Mouse (Mus musculus): ENCODE data around the gene Atmin. TPM values are rescaled to one million over a fixed set of nuclear protein-coding genes. Genes with fewer than 3 reads are reported as not detected.
A peak's percentile ranks its signal among the peaks of the same experiment; 100 is the strongest.

The Atmin gene
- 13.4 and 14.4 TPM in 2 replicates for polyA plus RNA-seq (2015; fragmentation: Nextera tagmentation; extraction: Ambion mirVana)

- peak; percentile 87 for ATAC-seq (ENCODE audit: low read depth)
- Histone ChIP-seq H3K9ac (ENCODE audit: low read length) (peak within 1 kb of the TSS; percentile 85), H3K9me3 (ENCODE audit: control insufficient read depth, low read length) (no peaks in the 10 kb centered on the region)
Measured at GRCm38 (mm10) chr8:116943161-116943554, at the start of gene Atmin. Gene Atmin, plus strand, starts transcription at chr8:116943393.

GRCm38 (mm10) chr8:116893938-116894337 is 49.3 kb upstream of the Atmin start:
- H3K9ac ChIP-seq (ENCODE audit: low read length) = no peak overlapping the region
- no peaks in the 10 kb centered on the region for H3K27me3 ChIP-seq (ENCODE audit: control insufficient read depth, insufficient read depth, low read depth, low read length)
- no peak overlapping the region for H3K4me3 ChIP-seq (ENCODE audit: low read length)
- ATAC-seq (ENCODE audit: low read depth) = no peak
- H3K4me2 ChIP-seq (ENCODE audit: low read depth, low read length) = no peak overlapping the region
- peaks cover 13% of the 10 kb centered on the region for H3K36me3 ChIP-seq (ENCODE audit: control insufficient read depth, insufficient read depth, low read length)
- no peaks in the 10 kb centered on the region for H3K4me1 ChIP-seq (replicated peaks; ENCODE audit: control insufficient read depth, insufficient read depth, low read length)
- H3K27ac ChIP-seq (ENCODE audit: low read length) = no peak overlapping the region
- peaks cover 6% of the 10 kb centered on the region for H3K9me3 ChIP-seq (ENCODE audit: control insufficient read depth, low read length)
- 51% methylated on average over 11 of the region's 11 CpGs for WGBS

More at GRCm38 (mm10) chr8:116943161-116943554, at the start of gene Atmin:
- peak within 1 kb of the TSS; percentile 44 for H3K27ac ChIP-seq (ENCODE audit: low read length)
- peak within 1 kb of the TSS; percentile 80 for H3K4me3 ChIP-seq (ENCODE audit: low read length)
- peaks cover 5% of the 10 kb centered on the region; the same call in 1 of the 2 replicates for H3K36me3 ChIP-seq (ENCODE audit: control insufficient read depth, insufficient read depth, low read length)
- 0% methylated on average over 28 of the region's 46 CpGs for WGBS
- peaks cover 31% of the 10 kb centered on the region for H3K4me1 ChIP-seq (replicated peaks; ENCODE audit: control insufficient read depth, insufficient read depth, low read length)
- peak within 1 kb of the TSS; percentile 93 for H3K4me2 ChIP-seq (ENCODE audit: low read depth, low read length)
- no peaks in the 10 kb centered on the region for H3K27me3 ChIP-seq (ENCODE audit: control insufficient read depth, insufficient read depth, low read depth, low read length)

- WGBS = 63% methylated on average over 6 of the region's 6 CpGs
Measured at GRCm38 (mm10) chr8:116895521-116895920, 47.7 kb upstream of the Atmin start.

GRCm38 (mm10) chr8:116904736-116905135 is 38.5 kb upstream of the Atmin start:
- Histone ChIP-seq H3K4me1 (replicated peaks; ENCODE audit: control insufficient read depth, insufficient read depth, low read length) (no peaks in the 10 kb centered on the region), H3K27ac (ENCODE audit: low read length) (no peak overlapping the region), H3K27me3 (ENCODE audit: control insufficient read depth, insufficient read depth, low read depth, low read length) (no peaks in the 10 kb centered on the region), H3K4me3 (ENCODE audit: low read length) (no peak overlapping the region), H3K9me3 (ENCODE audit: control insufficient read depth, low read length) (no peaks in the 10 kb centered on the region), H3K4me2 (ENCODE audit: low read depth, low read length) (no peak overlapping the region), H3K36me3 (ENCODE audit: control insufficient read depth, insufficient read depth, low read length) (peaks cover 6% of the 10 kb centered on the region), H3K9ac (ENCODE audit: low read length) (no peak overlapping the region)
- ATAC-seq (ENCODE audit: low read depth) = no peak
- 91% methylated on average over 4 of the region's 4 CpGs for WGBS

More at GRCm38 (mm10) chr8:116895521-116895920, 47.7 kb upstream of the Atmin start:
- H3K4me1 ChIP-seq (replicated peaks; ENCODE audit: control insufficient read depth, insufficient read depth, low read length) = no peaks in the 10 kb centered on the region
- H3K36me3 ChIP-seq (ENCODE audit: control insufficient read depth, insufficient read depth, low read length) = peaks cover 7% of the 10 kb centered on the region
- no peak overlapping the region for H3K27ac ChIP-seq (ENCODE audit: low read length)
- H3K4me2 ChIP-seq (ENCODE audit: low read depth, low read length) = no peak overlapping the region
- H3K27me3 ChIP-seq (ENCODE audit: control insufficient read depth, insufficient read depth, low read depth, low read length) = no peaks in the 10 kb centered on the region
- no peak for ATAC-seq (ENCODE audit: low read depth)
- no peak overlapping the region for H3K9ac ChIP-seq (ENCODE audit: low read length)
- H3K9me3 ChIP-seq (ENCODE audit: control insufficient read depth, low read length) = peaks cover 6% of the 10 kb centered on the region
- H3K4me3 ChIP-seq (ENCODE audit: low read length) = no peak overlapping the region

GRCm38 (mm10) chr8:116905252-116905651 is 37.9 kb upstream of the Atmin start:
- H3K9ac ChIP-seq (ENCODE audit: low read length) = no peak overlapping the region
- no peak overlapping the region for H3K4me2 ChIP-seq (ENCODE audit: low read depth, low read length)
- no peak overlapping the region for H3K27ac ChIP-seq (ENCODE audit: low read length)
- peaks cover 6% of the 10 kb centered on the region for H3K36me3 ChIP-seq (ENCODE audit: control insufficient read depth, insufficient read depth, low read length)
- no peak for ATAC-seq (ENCODE audit: low read depth)
- no peaks in the 10 kb centered on the region for H3K4me1 ChIP-seq (replicated peaks; ENCODE audit: control insufficient read depth, insufficient read depth, low read length)
- H3K4me3 ChIP-seq (ENCODE audit: low read length) = no peak overlapping the region
- H3K27me3 ChIP-seq (ENCODE audit: control insufficient read depth, insufficient read depth, low read depth, low read length) = no peaks in the 10 kb centered on the region
- no peaks in the 10 kb centered on the region for H3K9me3 ChIP-seq (ENCODE audit: control insufficient read depth, low read length)
- 86% methylated on average over 4 of the region's 4 CpGs for WGBS

GRCm38 (mm10) chr8:116905836-116906235 is 37.4 kb upstream of the Atmin start:
- H3K27ac ChIP-seq (ENCODE audit: low read length) = no peak overlapping the region
- no peaks in the 10 kb centered on the region for H3K9me3 ChIP-seq (ENCODE audit: control insufficient read depth, low read length)
- H3K4me1 ChIP-seq (replicated peaks; ENCODE audit: control insufficient read depth, insufficient read depth, low read length) = no peaks in the 10 kb centered on the region
- H3K36me3 ChIP-seq (ENCODE audit: control insufficient read depth, insufficient read depth, low read length) = peaks cover 6% of the 10 kb centered on the region
- no peak overlapping the region for H3K4me3 ChIP-seq (ENCODE audit: low read length)
- no peaks in the 10 kb centered on the region for H3K27me3 ChIP-seq (ENCODE audit: control insufficient read depth, insufficient read depth, low read depth, low read length)
- ATAC-seq (ENCODE audit: low read depth) = no peak
- WGBS = 94% methylated on average over 4 of the region's 4 CpGs
- H3K4me2 ChIP-seq (ENCODE audit: low read depth, low read length) = no peak overlapping the region
- no peak overlapping the region for H3K9ac ChIP-seq (ENCODE audit: low read length)

- peaks cover 5% of the 10 kb centered on the region; the same call in 1 of the 2 replicates for H3K36me3 ChIP-seq (ENCODE audit: control insufficient read depth, insufficient read depth, low read length)
- no peaks in the 10 kb centered on the region for H3K9me3 ChIP-seq (ENCODE audit: control insufficient read depth, low read length)
- WGBS = under 1% methylated on average over 22 of the region's 22 CpGs
- peak; percentile 61 for ATAC-seq (ENCODE audit: low read depth)
- peak overlapping the region; percentile 93 for H3K4me3 ChIP-seq (ENCODE audit: low read length)
- H3K27ac ChIP-seq (ENCODE audit: low read length) = peak overlapping the region; percentile 86
- peak overlapping the region; percentile 84 for H3K9ac ChIP-seq (ENCODE audit: low read length)
- peaks cover 14% of the 10 kb centered on the region for H3K4me1 ChIP-seq (replicated peaks; ENCODE audit: control insufficient read depth, insufficient read depth, low read length)
- H3K27me3 ChIP-seq (ENCODE audit: control insufficient read depth, insufficient read depth, low read depth, low read length) = no peaks in the 10 kb centered on the region
- H3K4me2 ChIP-seq (ENCODE audit: low read depth, low read length) = peak overlapping the region; percentile 71
Measured at GRCm38 (mm10) chr8:116921005-116921336, 22.2 kb upstream of the Atmin start.

GRCm38 (mm10) chr8:116921337-116922059 is 21.7 kb upstream of the Atmin start, which contains the start of the genes Cmc2 and Cenpn:
Gene Cmc2, minus strand, starts transcription at chr8:116921455.
Gene Cenpn, plus strand, starts transcription at chr8:116921730.
- H3K27ac ChIP-seq (ENCODE audit: low read length) = peak within 1 kb of the TSS; percentile 86
- H3K9me3 ChIP-seq (ENCODE audit: control insufficient read depth, low read length) = no peaks in the 10 kb centered on the region
- peak; percentile 96 for ATAC-seq (ENCODE audit: low read depth)
- peaks cover 14% of the 10 kb centered on the region for H3K4me1 ChIP-seq (replicated peaks; ENCODE audit: control insufficient read depth, insufficient read depth, low read length)
- H3K4me3 ChIP-seq (ENCODE audit: low read length) = peak within 1 kb of the TSS; percentile 93
- peak within 1 kb of the TSS; percentile 71 for H3K4me2 ChIP-seq (ENCODE audit: low read depth, low read length)
- H3K9ac ChIP-seq (ENCODE audit: low read length) = peak within 1 kb of the TSS; percentile 84
- under 1% methylated on average over 57 of the region's 57 CpGs for WGBS
- no peaks in the 10 kb centered on the region for H3K27me3 ChIP-seq (ENCODE audit: control insufficient read depth, insufficient read depth, low read depth, low read length)
- peaks cover 8% of the 10 kb centered on the region; the same call in 1 of the 2 replicates for H3K36me3 ChIP-seq (ENCODE audit: control insufficient read depth, insufficient read depth, low read length)

GRCm38 (mm10) chr8:116922060-116922757 is 21.0 kb upstream of the Atmin start:
- no peaks in the 10 kb centered on the region for H3K9me3 ChIP-seq (ENCODE audit: control insufficient read depth, low read length)
- H3K9ac ChIP-seq (ENCODE audit: low read length) = peak overlapping the region; percentile 84
- no peaks in the 10 kb centered on the region for H3K27me3 ChIP-seq (ENCODE audit: control insufficient read depth, insufficient read depth, low read depth, low read length)
- H3K36me3 ChIP-seq (ENCODE audit: control insufficient read depth, insufficient read depth, low read length) = peaks cover 9% of the 10 kb centered on the region; the same call in 1 of the 2 replicates
- WGBS = 27% methylated on average over 17 of the region's 17 CpGs
- peak overlapping the region; percentile 86 for H3K27ac ChIP-seq (ENCODE audit: low read length)
- peak overlapping the region; percentile 71 for H3K4me2 ChIP-seq (ENCODE audit: low read depth, low read length)
- no peak for ATAC-seq (ENCODE audit: low read depth)
- peak overlapping the region; percentile 93 for H3K4me3 ChIP-seq (ENCODE audit: low read length)
- H3K4me1 ChIP-seq (replicated peaks; ENCODE audit: control insufficient read depth, insufficient read depth, low read length) = peaks cover 14% of the 10 kb centered on the region
